Mouse (Mus musculus) heart, embryonic 13.5 days (tissue): ENCODE results near the gene Ccnd1. TPM values are rescaled to one million over a fixed set of nuclear protein-coding genes. Genes with fewer than 3 reads are reported as not detected.

Source experiments
- ATAC-seq: fragments of 200-750 bp; cut with Nextera tagmentation; 2 replicates; pipeline ENCODE4 v1.8.0; 2017; ENCODE audit warnings: moderate TSS enrichment; ENCODE audit not compliant: insufficient number of reproducible peaks, low FRiP score, low TSS enrichment; ENCODE audit errors: extremely low read depth
- H3K27ac ChIP-seq: fragments of 300-500 bp; sonication (generic); replicated peaks from 2 replicates; pipeline ENCODE4 v1.5.1; 2015; ENCODE audit warnings: moderate library complexity, mild to moderate bottlenecking, inconsistent platforms
- H3K27me3 ChIP-seq: fragments of 300-500 bp; sonication (generic); replicated peaks from 2 replicates; pipeline ENCODE4 v1.6.1; 2015; ENCODE audit warnings: mild to moderate bottlenecking, inconsistent platforms
- H3K36me3 ChIP-seq: fragments of 300-500 bp; sonication (generic); 2 replicates; pipeline ENCODE4 v1.6.1; 2015; ENCODE audit warnings: mild to moderate bottlenecking, inconsistent platforms
- H3K4me1 ChIP-seq: fragments of 300-500 bp; sonication (generic); 2 replicates; pipeline ENCODE4 v1.6.1; 2015; ENCODE audit warnings: inconsistent platforms
- H3K4me2 ChIP-seq: fragments of 300-500 bp; sonication (generic); 2 replicates; pipeline ENCODE4 v1.6.1; 2015; ENCODE audit warnings: inconsistent platforms, mild to moderate bottlenecking, moderate library complexity
- H3K4me3 ChIP-seq: fragments of 300-500 bp; sonication (generic); 2 replicates; pipeline ENCODE4 v1.5.1; 2015; ENCODE audit warnings: moderate library complexity, mild to moderate bottlenecking, inconsistent platforms
- H3K9ac ChIP-seq: fragments of 300-500 bp; sonication (generic); 2 replicates; pipeline ENCODE4 v1.6.1; 2015; ENCODE audit warnings: inconsistent platforms, mild to moderate bottlenecking, moderate library complexity
- H3K9me3 ChIP-seq: fragments of 300-500 bp; sonication (generic); 2 replicates; pipeline ENCODE4 v1.6.1; 2016; ENCODE audit warnings: inconsistent platforms
- WGBS: fragments of 180-500 bp; shearing (Covaris S2); methylation state at CpG from one replicate; pipeline ENCODE4 v1.1.7; 2015; ENCODE audit warnings: mixed read lengths; 5-methylcytosine and 5-hydroxymethylcytosine counted together
- polyA plus RNA-seq: library from polyadenylated mRNA; unstranded; fragments of >200 nt; fragmentation: Nextera tagmentation; extraction: Ambion mirVana; gene quantifications from 2 replicates; pipeline ENCODE4 v1.2.1, GENCODE M21; 2015

Ccnd1 gene
- polyA plus RNA-seq, 1 experiment from 2014 or later: 52.6 TPM

- Histone ChIP-seq H3K4me3 (no peak overlapping the region), H3K4me2 (no peak overlapping the region), H3K9ac (no peak overlapping the region), H3K27ac (no peak overlapping the region), H3K36me3 (peaks cover 55% of the 10 kb centered on the region), H3K4me1 (peaks cover 16% of the 10 kb centered on the region; the same call in 1 of the 2 replicates), H3K27me3 (no peaks in the 10 kb centered on the region), H3K9me3 (no peaks in the 10 kb centered on the region)
- no peak for ATAC-seq
- 71% methylated on average over 8 of the region's 8 CpGs for WGBS
Measured at GRCm38 (mm10) chr7:144929506-144929905, 10.2 kb downstream of the Ccnd1 start.

GRCm38 (mm10) chr7:144928889-144929210 is 10.9 kb downstream of the Ccnd1 start:
- Histone ChIP-seq H3K9ac (no peak overlapping the region), H3K36me3 (peaks cover 52% of the 10 kb centered on the region), H3K4me3 (no peak overlapping the region), H3K27ac (no peak overlapping the region), H3K4me1 (peaks cover 16% of the 10 kb centered on the region; the same call in 1 of the 2 replicates), H3K27me3 (no peaks in the 10 kb centered on the region), H3K9me3 (no peaks in the 10 kb centered on the region), H3K4me2 (no peak overlapping the region)
- WGBS: 72% methylated on average over 6 of the region's 6 CpGs
- ATAC-seq: no peak

- H3K4me3 ChIP-seq: no peak overlapping the region
- no peaks in the 10 kb centered on the region for H3K27me3 ChIP-seq
- 46% methylated on average over 4 of the region's 4 CpGs for WGBS
- no peak overlapping the region for H3K4me2 ChIP-seq
- no peak overlapping the region for H3K27ac ChIP-seq
- peaks cover 16% of the 10 kb centered on the region; the same call in 1 of the 2 replicates for H3K4me1 ChIP-seq
- H3K9me3 ChIP-seq: no peaks in the 10 kb centered on the region
- no peak for ATAC-seq
- no peak overlapping the region for H3K9ac ChIP-seq
- peaks cover 49% of the 10 kb centered on the region for H3K36me3 ChIP-seq
Measured at GRCm38 (mm10) chr7:144928009-144928888, 11.5 kb downstream of the Ccnd1 start.

GRCm38 (mm10) chr7:144927591-144927990 is 12.1 kb downstream of the Ccnd1 start:
- Histone ChIP-seq H3K27me3 (no peaks in the 10 kb centered on the region), H3K4me3 (no peak overlapping the region), H3K27ac (no peak overlapping the region), H3K36me3 (peaks cover 42% of the 10 kb centered on the region), H3K4me1 (peaks cover 16% of the 10 kb centered on the region; the same call in 1 of the 2 replicates), H3K9me3 (no peaks in the 10 kb centered on the region), H3K9ac (no peak overlapping the region), H3K4me2 (no peak overlapping the region)
- WGBS: 76% methylated on average over 2 of the region's 2 CpGs
- ATAC-seq: no peak

GRCm38 (mm10) chr7:144918823-144919222 is 20.9 kb downstream of the Ccnd1 start:
- peaks cover 57% of the 10 kb centered on the region for H3K36me3 ChIP-seq
- no peaks in the 10 kb centered on the region for H3K27me3 ChIP-seq
- H3K9me3 ChIP-seq: no peaks in the 10 kb centered on the region
- WGBS: 60% methylated on average over 1 of the region's 1 CpGs
- ATAC-seq: no peak
- no peak overlapping the region for H3K27ac ChIP-seq
- H3K4me1 ChIP-seq: peaks cover 14% of the 10 kb centered on the region
- no peak overlapping the region for H3K9ac ChIP-seq
- H3K4me3 ChIP-seq: no peak overlapping the region
- H3K4me2 ChIP-seq: no peak overlapping the region

- under 1% methylated on average over 55 of the region's 55 CpGs for WGBS
- peak within 1 kb of the TSS; percentile 73 for H3K27ac ChIP-seq
- peak within 1 kb of the TSS; percentile 92 for H3K9ac ChIP-seq
- H3K4me1 ChIP-seq: peaks cover 15% of the 10 kb centered on the region
- no peaks in the 10 kb centered on the region for H3K27me3 ChIP-seq
- peak within 1 kb of the TSS; percentile 91 for H3K4me3 ChIP-seq
- H3K4me2 ChIP-seq: peak within 1 kb of the TSS; percentile 97
- H3K36me3 ChIP-seq: peaks cover 36% of the 10 kb centered on the region
- no peaks in the 10 kb centered on the region for H3K9me3 ChIP-seq
- ATAC-seq: peak; percentile 91
Measured at GRCm38 (mm10) chr7:144914948-144915750, 24.6 kb downstream of the Ccnd1 start, which contains the start of gene LTO1. Gene LTO1, plus strand, starts transcription at chr7:144915100.

- WGBS: 9% methylated on average over 17 of the region's 17 CpGs
- peak; percentile 71 for ATAC-seq
- Histone ChIP-seq H3K9ac (peak overlapping the region; percentile 92), H3K27ac (peak overlapping the region; percentile 73), H3K36me3 (peaks cover 29% of the 10 kb centered on the region), H3K9me3 (no peaks in the 10 kb centered on the region), H3K27me3 (no peaks in the 10 kb centered on the region), H3K4me3 (peak overlapping the region; percentile 91), H3K4me2 (peak overlapping the region; percentile 97), H3K4me1 (peaks cover 20% of the 10 kb centered on the region)
Measured at GRCm38 (mm10) chr7:144914296-144914947, 25.3 kb downstream of the Ccnd1 start.

- no peak overlapping the region for H3K4me3 ChIP-seq
Measured at GRCm38 (mm10) chr7:144912897-144913296, 26.8 kb downstream of the Ccnd1 start.

GRCm38 (mm10) chr7:144911121-144911520 is 28.6 kb downstream of the Ccnd1 start:
- H3K4me3 ChIP-seq: no peak overlapping the region
- WGBS: 59% methylated on average over 1 of the region's 1 CpGs
- 0 out of 2 replicates have a peak, but pooled peaks cover under 1% of the 10 kb centered on the region for H3K27me3 ChIP-seq
- H3K9me3 ChIP-seq: no peaks in the 10 kb centered on the region
- peaks cover 23% of the 10 kb centered on the region for H3K4me1 ChIP-seq
- no peaks in the 10 kb centered on the region for H3K36me3 ChIP-seq
- no peak overlapping the region for H3K27ac ChIP-seq
- no peak for ATAC-seq
- H3K9ac ChIP-seq: no peak overlapping the region
- H3K4me2 ChIP-seq: no peak overlapping the region

More at GRCm38 (mm10) chr7:144912897-144913296, 26.8 kb downstream of the Ccnd1 start:
- H3K27me3 ChIP-seq: no peaks in the 10 kb centered on the region
- H3K9ac ChIP-seq: no peak overlapping the region
- no peak for ATAC-seq
- peaks cover 25% of the 10 kb centered on the region for H3K4me1 ChIP-seq
- no peaks in the 10 kb centered on the region for H3K9me3 ChIP-seq
- no peak overlapping the region for H3K27ac ChIP-seq
- 76% methylated on average over 4 of the region's 4 CpGs for WGBS
- peaks cover 14% of the 10 kb centered on the region for H3K36me3 ChIP-seq
- H3K4me2 ChIP-seq: no peak overlapping the region

- Histone ChIP-seq H3K36me3 (no peaks in the 10 kb centered on the region), H3K4me1 (peaks cover 12% of the 10 kb centered on the region), H3K9me3 (peaks cover 5% of the 10 kb centered on the region; the same call in 1 of the 2 replicates), H3K27ac (no peak overlapping the region), H3K27me3 (peaks cover 8% of the 10 kb centered on the region), H3K4me2 (peak overlapping the region; percentile 26; the same call in 1 of the 2 replicates), H3K4me3 (no peak overlapping the region), H3K9ac (no peak overlapping the region)
- ATAC-seq: no peak
- 28% methylated on average over 7 of the region's 7 CpGs for WGBS
Measured at GRCm38 (mm10) chr7:144908705-144909104, 31.0 kb downstream of the Ccnd1 start.

- H3K4me3 ChIP-seq: no peak overlapping the region
- ATAC-seq: no peak
- 7% methylated on average over 8 of the region's 8 CpGs for WGBS
- H3K27me3 ChIP-seq: peaks cover 11% of the 10 kb centered on the region
- H3K27ac ChIP-seq: no peak overlapping the region
- no peaks in the 10 kb centered on the region for H3K36me3 ChIP-seq
- H3K4me2 ChIP-seq: peak overlapping the region; percentile 56; the same call in 1 of the 2 replicates
- no peak overlapping the region for H3K9ac ChIP-seq
- peaks cover 12% of the 10 kb centered on the region for H3K4me1 ChIP-seq
- H3K9me3 ChIP-seq: peaks cover 5% of the 10 kb centered on the region; the same call in 1 of the 2 replicates
Measured at GRCm38 (mm10) chr7:144907793-144908192, 31.9 kb downstream of the Ccnd1 start.
